ENCODE assay signal across 17 mouse cellular contexts in the genomic region with DNA sequence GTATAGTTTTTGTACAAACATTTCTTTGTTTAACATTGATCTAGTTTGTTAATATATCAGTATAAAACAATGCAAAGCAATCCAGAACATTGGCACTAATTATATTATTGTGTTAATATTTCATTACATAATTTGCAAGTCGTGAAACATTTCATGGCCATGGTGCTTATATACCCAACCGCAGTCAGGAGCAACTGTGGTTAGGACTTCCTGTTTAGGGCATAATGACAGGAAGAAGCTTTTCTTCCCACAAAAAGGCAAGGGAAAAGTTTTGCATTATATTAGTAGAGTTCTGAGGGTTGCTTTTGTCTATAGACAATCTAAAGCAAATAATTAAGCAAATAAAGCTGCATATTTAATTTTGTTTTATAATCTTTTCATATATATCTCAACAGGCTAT.
DNase-seq lines count a peak whose midpoint lies in the region; ATAC-seq lines count a peak whose summit lies in the region.
"Had no signal": no experiment of that assay in that cellular context is flagged by ENCODE, and none has a peak within 500 bp of the region (broad histone marks: within the 10 kb centered on the region; RNA-seq: fewer than 3 reads in every experiment).

No protein-coding gene starts in this region.

- peak; percentile 81 for ATAC-seq in granulocyte monocyte progenitor cell, adult 5-6 weeks (replicated peaks; ENCODE audit: poor library complexity, severe bottlenecking)
- ATAC-seq in megakaryocyte progenitor cell, adult 5-6 weeks (replicated peaks; ENCODE audit: poor library complexity), result peak; percentile 85
- ATAC-seq: activated CD4-positive, CD25-positive, alpha-beta regulatory T cell, adult 4 months; forebrain, embryonic 14.5 days; forebrain, embryonic 16.5 days; Patski had no signal

- peak; percentile 11 for DNase-seq in 416B (ENCODE audit: low read depth)
- no peak for DNase-seq in thymus, adult 18-20 months
- DNase-seq in Muller cell, postnatal 12 days (ENCODE audit: inconsistent ontology term), result no peak
- DNase-seq: adrenal gland, adult 8-10 months; adrenal gland, postnatal 14 days; adrenal gland, postnatal 36 days; cerebellum, adult 11-12 months; cerebellum, adult 8-10 months; cerebellum, adult 9-11 months; cerebellum, postnatal 14 days; embryo, embryonic 11 days had no signal
